Mouse (Mus musculus): ENCODE data around the gene Prss12.
A peak's percentile ranks its signal among the peaks of the same experiment; 100 is the strongest.
"Not testable (repeated sequence)": the region's sequence is repeated elsewhere in the genome, so short reads cannot be mapped to it uniquely, and the experiment has no call there.

The Prss12 gene

DNA sequence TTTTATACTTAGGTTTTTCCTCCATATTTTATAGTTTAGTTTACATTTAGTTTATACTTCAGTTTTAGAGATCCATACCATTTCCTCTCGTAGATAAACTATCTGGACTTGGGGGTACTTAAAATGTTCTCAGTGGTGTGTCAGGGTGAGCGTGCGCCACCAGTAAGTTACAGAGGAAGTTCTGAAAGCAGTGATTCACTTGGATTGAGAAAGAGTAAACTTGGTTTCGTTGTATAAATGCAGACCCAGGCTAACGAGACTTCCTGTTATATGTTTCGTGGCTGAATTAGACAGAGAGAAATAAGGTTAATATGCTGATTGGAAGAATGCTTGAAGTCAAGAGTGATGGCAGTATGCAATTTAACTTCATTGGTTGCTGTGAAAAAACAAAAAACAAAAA is 34.6 kb downstream of the Prss12 start:
- no peak for DNase-seq

DNA sequence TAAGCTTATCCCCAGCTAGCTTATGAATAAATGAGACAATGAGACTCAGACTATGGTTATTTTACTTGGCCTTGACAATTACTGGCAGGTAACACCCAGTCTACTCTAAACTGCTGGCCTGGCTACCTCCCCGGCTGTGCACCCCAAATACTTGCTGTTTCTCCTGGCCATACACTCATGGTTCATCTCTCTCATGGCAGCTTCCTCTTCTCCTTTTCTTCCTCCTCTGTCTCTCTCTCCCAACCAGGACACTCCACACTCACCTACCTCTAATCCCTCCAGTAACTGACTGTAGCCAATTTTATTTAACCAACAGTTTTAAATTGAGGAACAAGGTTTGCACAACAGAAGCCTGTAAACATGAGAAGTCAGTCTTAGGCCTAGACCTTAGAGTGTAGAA is 45.1 kb downstream of the Prss12 start:
- no peak for DNase-seq

DNA sequence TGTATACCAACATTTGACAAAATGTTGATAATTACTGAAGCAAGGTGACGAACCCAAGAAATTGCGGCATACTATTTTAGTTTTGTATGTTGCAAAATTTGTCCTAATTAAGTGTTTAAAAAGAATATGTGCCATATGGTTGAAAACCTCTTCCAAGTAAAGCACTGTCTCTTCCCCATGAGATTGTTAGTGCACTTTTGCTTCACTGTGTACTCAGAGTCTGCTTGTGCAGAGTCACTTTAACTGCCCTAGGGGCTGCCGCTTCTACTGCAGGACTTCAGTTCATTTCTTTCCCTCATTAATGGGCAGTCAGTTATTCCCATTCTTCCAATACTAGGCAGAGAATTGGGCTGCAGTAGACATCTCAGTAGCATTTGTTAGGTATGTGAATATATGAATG is 46.5 kb downstream of the Prss12 start:
- DNase-seq = no peak

GRCm38 (mm10) chr3:123495088-123495487 is 48.4 kb downstream of the Prss12 start:
- no peak for DNase-seq

DNA sequence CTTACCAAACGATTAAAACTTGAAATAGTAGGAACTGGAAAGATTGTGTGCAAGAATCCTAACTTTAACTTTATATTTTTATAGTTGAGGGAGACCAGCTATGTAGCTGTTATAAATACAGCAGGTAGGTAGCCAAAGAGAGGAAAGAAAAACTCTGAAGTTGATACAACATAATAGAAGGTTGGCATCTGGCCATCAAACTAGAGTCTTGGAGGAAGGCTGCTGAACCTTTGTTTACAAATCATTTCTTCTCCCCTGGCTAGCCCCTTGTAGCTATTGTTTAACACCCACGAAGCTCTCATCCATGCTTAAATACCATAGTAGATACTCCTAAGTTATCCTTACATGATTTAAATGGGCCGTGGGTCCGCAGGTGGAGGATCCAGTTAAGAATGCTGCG is 52.1 kb downstream of the Prss12 start:
- no peak for DNase-seq

DNA sequence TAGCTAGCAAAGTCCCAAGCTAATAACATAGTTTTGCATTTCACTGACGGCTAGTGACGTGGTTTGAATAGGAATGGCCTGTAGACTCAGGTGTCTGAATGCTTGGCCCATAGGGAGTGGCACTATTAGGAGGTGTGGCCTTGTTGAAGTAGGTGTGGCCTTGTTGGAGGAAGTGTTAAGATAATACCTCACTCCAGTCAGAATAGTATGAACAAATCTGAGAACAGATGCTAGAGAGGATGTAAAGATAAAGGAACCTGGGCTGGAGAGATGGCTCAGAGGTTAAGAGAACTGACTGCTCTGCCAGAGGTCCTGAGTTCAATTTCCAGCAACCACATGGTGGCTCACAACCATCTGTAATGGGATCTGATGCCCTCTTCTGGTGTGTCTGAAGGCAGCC is 55.1 kb downstream of the Prss12 start:
- DNase-seq = not testable (repeated sequence)

DNA sequence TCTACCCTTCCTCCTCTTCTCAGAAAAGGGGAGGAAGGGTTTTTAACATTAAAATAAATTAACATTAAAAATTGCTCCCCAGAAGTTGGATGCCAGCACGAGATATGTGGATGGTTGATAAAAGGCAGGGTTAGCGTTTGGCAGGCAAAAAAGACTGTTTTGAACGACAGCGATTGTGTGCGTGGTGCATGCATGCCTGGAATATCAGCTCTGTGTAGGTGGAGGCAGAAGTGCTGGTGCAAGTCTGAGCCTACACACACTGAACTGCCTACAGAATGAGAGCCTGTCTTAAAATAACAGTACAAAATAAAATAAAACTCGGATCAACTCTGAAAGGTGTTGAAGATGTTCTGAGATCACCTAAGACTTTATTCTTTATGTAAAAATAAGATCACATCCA is 57.2 kb downstream of the Prss12 start:
- DNase-seq = no peak

- DNase-seq = no peak
Observed at GRCm38 (mm10) chr3:123504783-123505182, 58.1 kb downstream of the Prss12 start.

DNA sequence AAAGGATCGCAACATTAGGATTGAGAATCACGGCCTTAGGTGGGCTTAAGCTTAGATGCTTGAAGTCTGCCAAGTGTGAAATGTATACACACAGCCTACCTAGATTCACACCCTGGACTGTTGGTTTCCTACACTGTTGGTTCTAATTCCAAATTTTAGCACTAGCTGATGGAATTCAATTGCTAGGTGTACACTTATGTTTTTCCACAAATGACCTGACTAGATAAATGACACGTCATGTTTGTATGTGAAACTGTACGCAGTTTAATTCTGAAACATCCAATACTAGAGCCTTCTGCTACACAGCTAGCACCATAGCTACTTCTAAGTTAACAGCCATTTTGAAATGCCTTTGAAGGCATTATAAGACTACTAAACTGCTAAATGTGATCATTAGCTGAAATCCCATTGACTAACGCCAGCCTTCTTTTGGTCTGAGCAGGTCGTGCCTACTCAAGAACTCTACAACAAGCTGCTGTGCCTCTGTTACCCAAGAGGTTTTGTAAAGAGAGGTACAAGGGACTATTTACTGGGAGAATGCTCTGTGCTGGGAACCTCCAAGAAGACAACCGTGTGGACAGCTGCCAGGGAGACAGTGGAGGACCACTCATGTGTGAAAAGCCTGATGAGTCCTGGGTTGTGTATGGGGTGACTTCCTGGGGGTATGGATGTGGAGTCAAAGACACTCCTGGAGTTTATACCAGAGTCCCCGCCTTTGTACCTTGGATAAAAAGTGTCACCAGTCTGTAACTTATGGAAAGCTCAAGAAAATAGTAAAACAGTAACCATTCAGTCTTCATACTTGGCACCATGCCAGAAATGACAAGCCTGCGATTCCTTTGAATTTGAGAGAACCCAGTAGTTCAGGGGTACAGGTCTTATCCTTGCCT is 59.3 kb downstream of the Prss12 start:
- peak; percentile 45 for DNase-seq

GRCm38 (mm10) chr3:123506699-123507662 is 60.3 kb downstream of the Prss12 start:
- peak; percentile 62 for DNase-seq

GRCm38 (mm10) chr3:123507663-123508055 is 60.9 kb downstream of the Prss12 start:
- DNase-seq = no peak

GRCm38 (mm10) chr3:123508056-123508674 is 61.5 kb downstream of the Prss12 start:
- DNase-seq = peak; percentile 99

GRCm38 (mm10) chr3:123508675-123509376 is 62.1 kb downstream of the Prss12 start:
- DNase-seq = peak; percentile 66

GRCm38 (mm10) chr3:123511818-123512217 is 65.1 kb downstream of the Prss12 start:
- DNase-seq = no peak

GRCm38 (mm10) chr3:123514886-123515285 is 68.2 kb downstream of the Prss12 start:
- no peak for DNase-seq

DNA sequence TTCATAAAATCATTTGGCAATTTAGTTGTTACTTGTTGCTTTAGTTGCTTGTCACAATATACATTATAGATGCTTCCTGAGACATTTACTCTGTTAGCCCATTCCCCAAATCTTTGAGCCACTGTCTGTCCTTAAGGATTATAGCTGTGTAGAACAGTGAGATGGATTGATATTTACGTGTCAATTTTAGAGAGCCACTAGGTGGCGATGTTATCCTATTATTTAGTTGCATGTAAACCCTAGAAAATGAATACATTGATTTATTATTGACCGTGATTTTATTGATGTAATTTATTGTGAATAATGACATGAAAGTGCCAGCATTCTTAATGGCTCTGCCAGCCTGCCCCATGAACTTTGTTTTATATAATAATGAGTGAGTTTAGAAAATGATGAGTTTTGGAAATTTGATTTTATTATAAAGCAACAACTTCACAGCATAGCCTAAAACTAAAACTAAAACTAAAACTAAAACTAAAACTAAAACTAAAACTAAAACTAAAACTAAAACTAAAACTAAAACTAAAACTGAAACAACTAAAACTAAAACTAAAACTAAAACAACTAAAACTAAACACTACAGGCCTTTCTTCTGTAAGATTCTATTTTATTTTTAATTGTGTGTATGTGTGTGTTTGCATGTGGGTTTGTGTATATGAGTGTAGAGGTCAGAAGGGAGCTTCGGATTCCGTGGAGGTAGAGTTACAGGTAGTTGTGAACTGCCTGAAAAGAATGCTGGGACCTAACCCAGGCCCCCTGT is 69.1 kb downstream of the Prss12 start:
- peak; percentile 79 for DNase-seq

GRCm38 (mm10) chr3:123516784-123517183 is 70.1 kb downstream of the Prss12 start:
- DNase-seq = peak; percentile 66

DNA sequence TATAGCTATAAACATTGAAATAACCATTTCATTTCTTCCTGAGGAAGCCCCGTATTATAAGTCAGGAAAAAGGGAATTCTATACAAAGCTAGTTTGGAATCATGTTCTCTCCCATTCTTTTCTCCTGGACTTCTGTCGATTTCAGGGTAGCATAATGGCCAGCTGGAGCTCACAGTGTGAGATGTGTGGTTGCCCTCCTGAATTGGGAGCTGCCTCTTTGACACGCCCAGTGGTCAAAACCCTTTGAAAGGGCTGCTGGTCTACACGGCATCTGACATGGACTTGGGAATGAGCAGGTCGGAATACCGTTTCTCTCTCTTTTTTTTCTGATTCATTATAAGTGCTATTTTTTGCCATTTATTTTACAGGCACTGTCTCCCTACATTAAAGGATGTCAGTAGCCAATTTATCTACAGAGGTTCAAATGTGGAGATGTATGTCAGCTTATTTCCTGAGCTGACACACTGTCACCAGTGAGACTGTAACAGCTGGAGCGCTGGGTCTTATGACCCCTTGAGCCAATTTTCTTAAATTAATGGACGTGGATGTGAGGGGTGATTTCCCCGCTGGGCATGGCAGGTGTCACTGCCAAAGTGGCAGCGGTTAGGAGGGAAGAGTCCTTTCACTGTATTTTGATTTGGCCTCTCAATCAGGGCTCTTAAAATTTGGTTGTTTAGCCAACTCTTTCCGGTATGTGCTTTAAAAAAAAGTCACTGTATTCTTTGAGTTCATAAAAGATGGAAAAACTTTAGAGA is 79.8 kb downstream of the Prss12 start:
- no peak for DNase-seq

- no peak for DNase-seq
Observed at GRCm38 (mm10) chr3:123527806-123528507, 81.2 kb downstream of the Prss12 start.

DNA sequence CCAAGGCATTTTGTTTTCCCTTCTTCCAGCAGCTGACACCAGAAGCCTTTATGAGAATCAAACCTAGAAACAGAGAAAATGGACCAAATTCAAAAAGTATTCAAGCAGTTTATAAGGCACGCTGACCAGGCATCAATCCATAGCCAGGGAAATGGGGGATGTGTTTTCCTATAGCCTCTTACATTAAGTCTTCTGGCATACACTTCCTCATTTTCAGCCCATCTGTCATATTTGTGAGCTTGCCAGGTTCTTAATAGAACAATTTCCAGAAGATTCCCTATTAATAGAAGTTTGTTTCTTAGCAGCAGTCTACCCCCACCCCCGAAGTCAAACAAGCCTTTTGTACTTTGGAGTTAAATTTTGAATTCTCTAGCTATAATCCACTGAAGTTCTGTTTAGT is 84.4 kb downstream of the Prss12 start:
- no peak for DNase-seq

Data from retina, postnatal 1 day (tissue).